Mouse (Mus musculus) heart, postnatal 14 days (tissue): Measurements from ENCODE around the gene Rab20. TPM values are rescaled to one million over a fixed set of nuclear protein-coding genes. Genes with fewer than 3 reads are reported as not detected.
"Not testable (repeated sequence)": the region's sequence is repeated elsewhere in the genome, so short reads cannot be mapped to it uniquely, and the experiment has no call there.

Experiments used
- DNase-seq, 2 experiments: peaks; one replicate each; pipeline ENCODE4 v3.0.0; 2021 to 2022
- intact Hi-C: fragments of 180-260 bp; cut with DNase I; formaldehyde crosslinking; loops from one replicate; pipeline ENCODE4 v1.15.1; 2025
- total RNA-seq, 2 experiments: library from RNA; stranded (reverse); gene quantifications; 2 replicates each; pipeline ENCODE4 v1.2.3; 2021

Gene Rab20
- total RNA-seq, 2 experiments from 2014 or later: 18.5 to 20.2 TPM

GRCm38 (mm10) chr8:11486142-11486541 lies 7.6 kb upstream of the Rab20 start:
- DNase-seq: peak; percentile 80 to 90
- intact Hi-C loops: loop anchor here (1.0 to 2.0 kb wide), 3 partner anchors 17 to 63 kb away; no protein-coding TSS in a partner anchor

- intact Hi-C loops: no loop called here
- no peak for DNase-seq
These were observed 4.0 kb upstream of the Rab20 start for GRCm38 (mm10) chr8:11482537-11482936.

- DNase-seq: no peak
- intact Hi-C loops: no loop called here
These were observed 3.4 kb upstream of the Rab20 start for GRCm38 (mm10) chr8:11481876-11482275.

- no peak for DNase-seq
- intact Hi-C loops: no loop called here
These were observed 1.1 kb upstream of the Rab20 start for GRCm38 (mm10) chr8:11479591-11479990.

GRCm38 (mm10) chr8:11478807-11479527 lies 457 bp upstream of the Rab20 start:
- no peak for DNase-seq
- intact Hi-C loops: no loop called here

- intact Hi-C loops: no loop called here
- no peak for DNase-seq
These were observed 1.3 kb downstream of the Rab20 start for GRCm38 (mm10) chr8:11477178-11477553.

GRCm38 (mm10) chr8:11476338-11477177 lies 2.0 kb downstream of the Rab20 start:
- intact Hi-C loops: no loop called here
- DNase-seq: peak; percentile 62 to 69

- intact Hi-C loops: no loop called here
- no peak for DNase-seq
These were observed 2.6 kb downstream of the Rab20 start for GRCm38 (mm10) chr8:11475876-11476275.

- no peak for DNase-seq
- intact Hi-C loops: no loop called here
These were observed 3.1 kb downstream of the Rab20 start for GRCm38 (mm10) chr8:11475397-11475796.

GRCm38 (mm10) chr8:11473072-11473471 lies 5.4 kb downstream of the Rab20 start:
- DNase-seq: no peak
- intact Hi-C loops: no loop called here

GRCm38 (mm10) chr8:11471309-11471708 lies 7.2 kb downstream of the Rab20 start:
- DNase-seq: no peak
- intact Hi-C loops: no loop called here

GRCm38 (mm10) chr8:11470694-11471093 lies 7.8 kb downstream of the Rab20 start:
- intact Hi-C loops: no loop called here
- no peak for DNase-seq

- intact Hi-C loops: loop anchor here (1.0 kb wide), 1 partner anchor 17 kb away; no protein-coding TSS in a partner anchor
- peak; percentile 54 to 69 for DNase-seq
These were observed 9.4 kb downstream of the Rab20 start for GRCm38 (mm10) chr8:11469095-11469494.

GRCm38 (mm10) chr8:11466528-11466927 lies 12.0 kb downstream of the Rab20 start:
- DNase-seq, intact Hi-C loops: not testable (repeated sequence)

GRCm38 (mm10) chr8:11465619-11466018 lies 12.9 kb downstream of the Rab20 start:
- intact Hi-C loops: no loop called here
- no peak for DNase-seq

- intact Hi-C loops: no loop called here
- DNase-seq: no peak
These were observed 13.9 kb downstream of the Rab20 start for GRCm38 (mm10) chr8:11464707-11464964.

GRCm38 (mm10) chr8:11463889-11464706 lies 14.4 kb downstream of the Rab20 start:
- intact Hi-C loops: no loop called here

GRCm38 (mm10) chr8:11463541-11463888 lies 15.0 kb downstream of the Rab20 start:
- DNase-seq: no peak
- intact Hi-C loops: no loop called here

More at GRCm38 (mm10) chr8:11463889-11464706, 14.4 kb downstream of the Rab20 start:
- DNase-seq: no peak

- no peak for DNase-seq
- intact Hi-C loops: no loop called here
These were observed 15.9 kb downstream of the Rab20 start for GRCm38 (mm10) chr8:11462641-11463040.

- intact Hi-C loops: no loop called here
- no peak for DNase-seq
These were observed 16.7 kb downstream of the Rab20 start for GRCm38 (mm10) chr8:11461847-11462246.

- DNase-seq: peak; percentile 54 to 61
- intact Hi-C loops: no loop called here
These were observed 17.6 kb downstream of the Rab20 start for GRCm38 (mm10) chr8:11460934-11461333.
